Mouse (Mus musculus) cerebellum, adult 9-10 months (tissue): ENCODE measurements around the gene Spata45.
"Not testable (repeated sequence)": the region's sequence is repeated elsewhere in the genome, so short reads cannot be mapped to it uniquely, and the experiment has no call there.

Experiments
- DNase-seq: peaks from one replicate; pipeline ENCODE4 v3.0.0; 2022

Gene Spata45

GRCm38 (mm10) chr1:191036554-191037334 lies at the start of gene Spata45:
Gene Spata45 (plus strand): TSS chr1:191036639.
- DNase-seq = no peak

- no peak for DNase-seq
These were observed 46.9 kb upstream of the Spata45 start for GRCm38 (mm10) chr1:190989437-190990082.

GRCm38 (mm10) chr1:190995548-190995947 lies 40.9 kb upstream of the Spata45 start:
- peak; percentile 28 for DNase-seq

GRCm38 (mm10) chr1:190996346-190996877 lies 40.0 kb upstream of the Spata45 start:
- DNase-seq = no peak

GRCm38 (mm10) chr1:190998027-190998426 lies 38.4 kb upstream of the Spata45 start:
- DNase-seq = no peak

- no peak for DNase-seq
These were observed 35.8 kb upstream of the Spata45 start for GRCm38 (mm10) chr1:191000686-191001085.

- DNase-seq = no peak
These were observed 34.2 kb upstream of the Spata45 start for GRCm38 (mm10) chr1:191002201-191002600.

GRCm38 (mm10) chr1:191008707-191009106 lies 27.7 kb upstream of the Spata45 start:
- DNase-seq = no peak

GRCm38 (mm10) chr1:191014271-191014670 lies 22.2 kb upstream of the Spata45 start:
- no peak for DNase-seq

- no peak for DNase-seq
These were observed 16.6 kb upstream of the Spata45 start for GRCm38 (mm10) chr1:191019803-191020202.

GRCm38 (mm10) chr1:191020217-191020924 lies 16.1 kb upstream of the Spata45 start:
- no peak for DNase-seq

GRCm38 (mm10) chr1:191021016-191021415 lies 15.4 kb upstream of the Spata45 start:
- no peak for DNase-seq

- no peak for DNase-seq
These were observed 13.3 kb upstream of the Spata45 start for GRCm38 (mm10) chr1:191023140-191023539.

- not testable (repeated sequence) for DNase-seq
These were observed 12.6 kb upstream of the Spata45 start for GRCm38 (mm10) chr1:191023806-191024205.

GRCm38 (mm10) chr1:191025016-191026012 lies 11.1 kb upstream of the Spata45 start:
- peak; percentile 52 for DNase-seq

- peak; percentile 99 for DNase-seq
These were observed 10.3 kb upstream of the Spata45 start, which contains the start of gene Flvcr1 for GRCm38 (mm10) chr1:191026021-191026713. Gene Flvcr1 (minus strand): TSS chr1:191026158.

GRCm38 (mm10) chr1:191030182-191030581 lies 6.3 kb upstream of the Spata45 start:
- no peak for DNase-seq

- not testable (repeated sequence) for DNase-seq
These were observed 5.5 kb upstream of the Spata45 start for GRCm38 (mm10) chr1:191030922-191031425.

GRCm38 (mm10) chr1:191035649-191036048 lies 790 bp upstream of the Spata45 start:
- DNase-seq = no peak

- no peak for DNase-seq
These were observed 1.6 kb downstream of the Spata45 start for GRCm38 (mm10) chr1:191037999-191038398.

- DNase-seq = no peak
These were observed 4.9 kb downstream of the Spata45 start for GRCm38 (mm10) chr1:191041352-191041751.
